Mouse (Mus musculus) hindbrain, embryonic 13.5 days (tissue): ENCODE measurements around the gene Rnf180. TPM values are rescaled to one million over a fixed set of nuclear protein-coding genes. Genes with fewer than 3 reads are reported as not detected.

Experiments used
- ATAC-seq: fragments of 200-750 bp; cut with Nextera tagmentation; 2 replicates; pipeline ENCODE4 v1.8.0; 2017; ENCODE audit warnings: moderate TSS enrichment; ENCODE audit not compliant: low FRiP score
- H3K27ac ChIP-seq: fragments of 300-500 bp; sonication (generic); 2 replicates; pipeline ENCODE4 v1.5.1; 2015; ENCODE audit warnings: inconsistent platforms, mild to moderate bottlenecking, moderate library complexity
- H3K27me3 ChIP-seq: fragments of 300-500 bp; sonication (generic); 2 replicates; pipeline ENCODE4 v1.6.1; 2015; ENCODE audit warnings: mild to moderate bottlenecking, inconsistent platforms
- H3K36me3 ChIP-seq: fragments of 300-500 bp; sonication (generic); 2 replicates; pipeline ENCODE4 v1.6.1; 2015; ENCODE audit warnings: mild to moderate bottlenecking, inconsistent platforms
- H3K4me1 ChIP-seq: fragments of 300-500 bp; sonication (generic); replicated peaks from 2 replicates; pipeline ENCODE4 v1.6.1; 2015; ENCODE audit warnings: inconsistent platforms
- H3K4me2 ChIP-seq: fragments of 300-500 bp; sonication (generic); 2 replicates; pipeline ENCODE4 v1.6.1; 2015; ENCODE audit warnings: inconsistent platforms, mild to moderate bottlenecking, moderate library complexity
- H3K4me3 ChIP-seq: fragments of 300-500 bp; sonication (generic); 2 replicates; pipeline ENCODE4 v1.5.1; 2015; ENCODE audit warnings: mild to moderate bottlenecking, inconsistent platforms
- H3K9ac ChIP-seq: fragments of 300-500 bp; sonication (generic); 2 replicates; pipeline ENCODE4 v1.6.1; 2015; ENCODE audit warnings: mild to moderate bottlenecking, inconsistent platforms
- H3K9me3 ChIP-seq: fragments of 300-500 bp; sonication (generic); 2 replicates; pipeline ENCODE4 v1.6.1; 2016; ENCODE audit warnings: inconsistent platforms
- WGBS: fragments of 180-500 bp; shearing (Covaris S2); methylation state at CpG from one replicate; pipeline ENCODE4 v1.1.7; 2015; 5-methylcytosine and 5-hydroxymethylcytosine counted together
- polyA plus RNA-seq: library from polyadenylated mRNA; unstranded; fragments of >200 nt; fragmentation: Nextera tagmentation; extraction: Ambion mirVana; gene quantifications from 2 replicates; pipeline ENCODE4 v1.2.1, GENCODE M21; 2015

The Rnf180 gene
- polyA plus RNA-seq, 1 experiment from 2014 or later = 25.2 TPM

DNA sequence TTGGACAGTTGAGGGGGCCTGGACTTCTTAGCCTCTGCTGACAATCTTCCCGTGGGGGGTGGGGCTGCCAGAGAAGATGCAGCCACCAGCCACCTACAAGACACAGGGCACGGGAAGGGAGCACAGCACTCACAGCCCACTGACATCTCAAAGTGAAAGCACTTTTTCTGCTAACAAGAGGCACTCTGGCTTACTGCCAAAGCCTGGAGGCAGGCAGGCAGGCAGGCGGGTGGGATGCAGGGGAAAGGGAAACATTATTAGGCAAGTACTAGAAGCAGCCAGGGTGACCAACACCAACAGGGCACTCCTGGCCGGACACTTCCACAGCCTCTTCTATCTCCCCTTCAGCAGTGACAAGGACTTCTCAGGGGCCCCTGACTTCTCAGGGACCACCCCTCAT is 2.8 kb downstream of the Rnf180 start:
- H3K36me3 ChIP-seq = peaks cover 11% of the 10 kb centered on the region
- H3K27ac ChIP-seq = peak overlapping the region; percentile 66
- peak; percentile 23 for ATAC-seq
- H3K4me1 ChIP-seq = peaks cover 27% of the 10 kb centered on the region
- no peaks in the 10 kb centered on the region for H3K27me3 ChIP-seq
- 21% methylated on average over 4 of the region's 4 CpGs for WGBS
- H3K4me3 ChIP-seq = no peak overlapping the region
- H3K4me2 ChIP-seq = peak overlapping the region; percentile 36
- H3K9me3 ChIP-seq = no peaks in the 10 kb centered on the region
- peak overlapping the region; percentile 56 for H3K9ac ChIP-seq

DNA sequence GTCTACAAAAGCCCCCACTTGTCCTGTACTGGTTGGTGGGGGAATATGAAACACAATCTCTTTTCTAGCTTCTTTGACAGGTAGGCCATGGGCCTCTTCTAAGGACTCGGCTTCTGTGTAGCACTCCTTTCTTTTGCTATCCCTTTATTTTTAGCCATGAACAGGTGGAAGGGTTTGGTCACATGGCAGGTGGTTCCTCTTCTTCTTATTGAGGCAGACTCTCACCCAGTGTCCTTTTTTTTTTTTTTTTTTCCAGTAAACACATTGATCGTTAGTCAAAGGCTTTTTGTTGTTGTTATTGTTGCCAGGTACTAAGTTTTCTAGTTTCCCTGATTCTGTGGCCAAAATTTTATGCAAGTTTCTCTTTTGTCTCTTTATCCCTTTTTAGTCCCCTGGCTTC is 4.0 kb downstream of the Rnf180 start:
- Histone ChIP-seq H3K9me3 (no peaks in the 10 kb centered on the region), H3K9ac (no peak overlapping the region), H3K4me2 (no peak overlapping the region), H3K27ac (no peak overlapping the region), H3K4me3 (no peak overlapping the region), H3K27me3 (no peaks in the 10 kb centered on the region), H3K36me3 (peaks cover 11% of the 10 kb centered on the region), H3K4me1 (peaks cover 27% of the 10 kb centered on the region)
- 85% methylated on average over 2 of the region's 2 CpGs for WGBS
- ATAC-seq = no peak

DNA sequence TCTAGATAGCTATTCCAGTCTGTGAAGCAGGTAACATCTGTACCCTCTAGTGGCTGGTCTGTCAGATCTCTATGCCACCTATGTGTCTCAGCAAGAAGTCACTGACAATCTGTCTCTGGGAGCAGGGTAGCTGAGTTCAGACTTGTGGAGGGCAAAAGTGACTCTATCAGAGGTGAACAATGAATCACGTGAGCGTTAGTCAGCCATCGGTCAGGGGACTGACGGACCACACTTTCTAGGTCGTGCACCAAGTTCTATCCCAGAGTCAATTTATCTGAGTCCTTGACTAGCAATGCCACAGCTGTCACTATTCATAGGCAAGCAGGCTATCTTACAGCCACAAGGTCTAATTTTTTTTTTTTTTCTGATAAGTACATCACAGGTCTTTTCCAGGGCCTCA is 4.6 kb downstream of the Rnf180 start:
- peaks cover 11% of the 10 kb centered on the region for H3K36me3 ChIP-seq
- H3K27me3 ChIP-seq = no peaks in the 10 kb centered on the region
- H3K4me2 ChIP-seq = no peak overlapping the region
- peaks cover 27% of the 10 kb centered on the region for H3K4me1 ChIP-seq
- H3K4me3 ChIP-seq = no peak overlapping the region
- H3K27ac ChIP-seq = no peak overlapping the region
- no peak overlapping the region for H3K9ac ChIP-seq
- H3K9me3 ChIP-seq = no peaks in the 10 kb centered on the region
- WGBS = 87% methylated on average over 5 of the region's 5 CpGs
- no peak for ATAC-seq

- H3K9ac ChIP-seq = no peak overlapping the region
- no peaks in the 10 kb centered on the region for H3K4me1 ChIP-seq
- H3K27me3 ChIP-seq = no peaks in the 10 kb centered on the region
- no peaks in the 10 kb centered on the region for H3K9me3 ChIP-seq
- no peak overlapping the region for H3K27ac ChIP-seq
- ATAC-seq = no peak
- no peak overlapping the region for H3K4me2 ChIP-seq
- WGBS = 51% methylated on average over 8 of the region's 8 CpGs
- H3K36me3 ChIP-seq = no peaks in the 10 kb centered on the region
- no peak overlapping the region for H3K4me3 ChIP-seq
Measured at GRCm38 (mm10) chr13:105279397-105280018, 15.1 kb downstream of the Rnf180 start.

- H3K27me3 ChIP-seq = no peaks in the 10 kb centered on the region
- no peak for ATAC-seq
- WGBS = 96% methylated on average over 8 of the region's 8 CpGs
Measured at GRCm38 (mm10) chr13:105270394-105271094, 24.1 kb downstream of the Rnf180 start.

GRCm38 (mm10) chr13:105267464-105267863 is 27.2 kb downstream of the Rnf180 start:
- WGBS = 92% methylated on average over 6 of the region's 6 CpGs
- ATAC-seq = no peak

More at GRCm38 (mm10) chr13:105270394-105271094, 24.1 kb downstream of the Rnf180 start:
- no peak overlapping the region for H3K27ac ChIP-seq
- no peak overlapping the region for H3K4me2 ChIP-seq
- no peaks in the 10 kb centered on the region for H3K4me1 ChIP-seq
- peaks cover 11% of the 10 kb centered on the region for H3K9me3 ChIP-seq
- no peak overlapping the region for H3K4me3 ChIP-seq
- peaks cover 21% of the 10 kb centered on the region for H3K36me3 ChIP-seq
- H3K9ac ChIP-seq = no peak overlapping the region

DNA sequence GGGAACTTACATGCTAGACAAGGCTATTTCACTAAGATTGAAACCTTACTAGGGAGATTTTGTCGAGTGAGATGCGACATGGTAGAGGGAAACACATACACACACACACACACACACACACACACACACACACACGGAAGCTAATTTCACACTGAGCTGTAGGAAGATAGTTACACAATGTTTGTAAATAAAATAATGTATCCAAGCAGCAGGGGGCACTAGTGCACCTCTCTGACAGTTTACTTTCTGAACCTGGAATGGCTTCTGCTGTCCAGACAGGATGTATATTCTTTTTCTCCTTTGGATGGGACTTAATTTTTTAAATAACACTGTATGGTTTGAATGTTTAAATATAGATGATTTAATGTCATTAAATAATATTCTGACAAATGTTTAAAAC is 27.9 kb downstream of the Rnf180 start:
- 57% methylated on average over 3 of the region's 3 CpGs for WGBS
- no peak overlapping the region for H3K9ac ChIP-seq
- peaks cover 10% of the 10 kb centered on the region; the same call in 1 of the 2 replicates for H3K36me3 ChIP-seq
- no peak overlapping the region for H3K27ac ChIP-seq
- no peak overlapping the region for H3K4me3 ChIP-seq
- peaks cover 4% of the 10 kb centered on the region; the same call in 1 of the 2 replicates for H3K9me3 ChIP-seq
- no peaks in the 10 kb centered on the region for H3K4me1 ChIP-seq
- ATAC-seq = peak; percentile 39; the same call in 1 of the 2 replicates
- no peak overlapping the region for H3K4me2 ChIP-seq
- no peaks in the 10 kb centered on the region for H3K27me3 ChIP-seq

More at GRCm38 (mm10) chr13:105267464-105267863, 27.2 kb downstream of the Rnf180 start:
- no peak overlapping the region for H3K9ac ChIP-seq
- H3K36me3 ChIP-seq = peaks cover 13% of the 10 kb centered on the region
- no peak overlapping the region for H3K4me3 ChIP-seq
- no peaks in the 10 kb centered on the region for H3K4me1 ChIP-seq
- no peak overlapping the region for H3K4me2 ChIP-seq
- H3K27me3 ChIP-seq = no peaks in the 10 kb centered on the region
- no peak overlapping the region for H3K27ac ChIP-seq
- peaks cover 3% of the 10 kb centered on the region for H3K9me3 ChIP-seq

DNA sequence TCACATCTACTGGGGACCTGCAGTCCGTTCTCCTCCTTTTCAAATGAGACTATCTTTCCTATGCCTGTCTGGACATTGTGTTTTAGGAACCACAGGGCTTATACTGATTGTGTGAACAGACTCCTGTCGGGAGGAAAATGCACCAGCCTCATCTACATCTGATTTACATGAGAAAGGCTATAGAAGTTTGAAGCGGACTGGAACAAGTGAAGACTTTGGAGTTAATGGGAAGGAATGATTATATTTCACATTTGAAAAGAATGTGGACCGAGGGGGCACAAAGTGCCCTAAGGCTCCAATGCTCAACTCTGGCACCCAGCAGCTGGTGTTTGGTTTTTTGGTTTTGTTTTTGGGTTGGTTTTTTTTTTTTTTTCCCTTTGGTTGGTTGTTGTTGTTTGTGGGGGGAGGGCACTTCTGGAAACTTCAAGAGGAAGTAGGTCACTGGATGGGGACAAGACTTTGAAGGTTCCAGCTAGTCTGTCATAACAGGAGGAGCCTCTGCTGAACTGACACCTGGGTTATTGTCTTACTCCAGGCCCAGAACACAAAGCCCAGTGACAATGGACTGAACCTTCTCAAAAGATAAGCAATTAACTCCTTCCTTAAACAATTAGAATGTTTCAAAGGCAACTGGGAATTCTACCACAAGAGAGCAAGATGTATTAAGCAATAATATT is 37.7 kb downstream of the Rnf180 start:
- Histone ChIP-seq H3K4me1 (peaks cover 4% of the 10 kb centered on the region; the same call in 1 of the 2 replicates), H3K27me3 (no peaks in the 10 kb centered on the region), H3K4me3 (no peak overlapping the region), H3K9me3 (peaks cover 4% of the 10 kb centered on the region; the same call in 1 of the 2 replicates), H3K36me3 (peaks cover 17% of the 10 kb centered on the region), H3K4me2 (no peak overlapping the region), H3K27ac (0 out of 2 replicates have a peak overlapping the region, but pooled peaks have one; percentile 44), H3K9ac (no peak overlapping the region)
- ATAC-seq = peak; percentile 65; the same call in 1 of the 2 replicates
- WGBS = 11% methylated on average over 4 of the region's 4 CpGs

DNA sequence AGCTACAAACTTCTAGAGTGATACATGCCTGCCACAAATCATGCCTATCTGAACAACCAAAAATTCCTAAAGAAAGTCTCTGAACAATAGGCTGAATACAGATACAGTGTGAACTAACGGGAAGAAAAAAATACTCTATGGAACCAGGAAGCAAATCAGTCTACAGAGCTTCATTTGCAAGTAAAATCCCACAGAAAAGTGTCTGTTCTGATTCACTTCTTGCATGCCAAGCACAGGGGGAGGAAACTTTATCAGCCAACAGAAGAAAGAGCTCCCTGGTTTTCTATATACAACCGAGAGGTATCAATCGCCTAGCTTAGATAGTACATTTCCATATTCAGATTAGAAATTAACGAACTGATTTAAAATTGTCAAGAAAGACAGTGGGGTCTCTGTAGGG is 43.8 kb downstream of the Rnf180 start:
- Histone ChIP-seq H3K9ac (no peak overlapping the region), H3K4me2 (no peak overlapping the region), H3K27me3 (no peaks in the 10 kb centered on the region), H3K36me3 (peaks cover 5% of the 10 kb centered on the region; the same call in 1 of the 2 replicates), H3K4me1 (peaks cover 12% of the 10 kb centered on the region), H3K4me3 (no peak overlapping the region), H3K9me3 (no peaks in the 10 kb centered on the region), H3K27ac (peak overlapping the region; percentile 79)
- WGBS = 35% methylated on average over 4 of the region's 4 CpGs
- ATAC-seq = 0 out of 2 replicates have a peak, but pooled peaks have one; percentile 34

- H3K4me3 ChIP-seq = no peak overlapping the region
Measured at GRCm38 (mm10) chr13:105250264-105250663, 44.4 kb downstream of the Rnf180 start.

GRCm38 (mm10) chr13:105249599-105249998 is 45.0 kb downstream of the Rnf180 start:
- H3K4me1 ChIP-seq = peaks cover 12% of the 10 kb centered on the region
- peak overlapping the region; percentile 35; the same call in 1 of the 2 replicates for H3K9ac ChIP-seq
- WGBS = 66% methylated on average over 14 of the region's 14 CpGs
- peak overlapping the region; percentile 79 for H3K27ac ChIP-seq
- no peak for ATAC-seq
- H3K27me3 ChIP-seq = no peaks in the 10 kb centered on the region
- peak overlapping the region; percentile 39 for H3K4me2 ChIP-seq
- peaks cover 14% of the 10 kb centered on the region for H3K36me3 ChIP-seq
- peak overlapping the region; percentile 12; the same call in 1 of the 2 replicates for H3K4me3 ChIP-seq
- H3K9me3 ChIP-seq = no peaks in the 10 kb centered on the region

More at GRCm38 (mm10) chr13:105250264-105250663, 44.4 kb downstream of the Rnf180 start:
- peak; percentile 56 for ATAC-seq
- no peaks in the 10 kb centered on the region for H3K27me3 ChIP-seq
- peak overlapping the region; percentile 39 for H3K4me2 ChIP-seq
- no peaks in the 10 kb centered on the region for H3K9me3 ChIP-seq
- 0 out of 2 replicates have a peak overlapping the region, but pooled peaks have one; percentile 35 for H3K9ac ChIP-seq
- H3K36me3 ChIP-seq = peaks cover 8% of the 10 kb centered on the region; the same call in 1 of the 2 replicates
- peaks cover 12% of the 10 kb centered on the region for H3K4me1 ChIP-seq
- WGBS = 49% methylated on average over 9 of the region's 9 CpGs
- H3K27ac ChIP-seq = peak overlapping the region; percentile 79

GRCm38 (mm10) chr13:105247691-105248090 is 46.9 kb downstream of the Rnf180 start:
- Histone ChIP-seq H3K9ac (no peak overlapping the region), H3K4me2 (peak overlapping the region; percentile 36), H3K36me3 (peaks cover 20% of the 10 kb centered on the region), H3K9me3 (no peaks in the 10 kb centered on the region), H3K4me1 (peaks cover 12% of the 10 kb centered on the region), H3K4me3 (peak overlapping the region; percentile 11; the same call in 1 of the 2 replicates), H3K27me3 (no peaks in the 10 kb centered on the region), H3K27ac (no peak overlapping the region)
- 82% methylated on average over 6 of the region's 6 CpGs for WGBS
- ATAC-seq = no peak
